Mouse (Mus musculus) cerebellum, adult 2 months (tissue): ENCODE data around the gene Slain2.

ENCODE experiments used
- CTCF ChIP-seq: fragments of 200-500 bp; IDR thresholded peaks from 2 replicates; pipeline ENCODE4 v1.5.1; 2011; ENCODE audit warnings: low read depth, mild to moderate bottlenecking, control low read depth, low read length, moderate library complexity, borderline replicate concordance; ENCODE audit not compliant: insufficient read depth
- POLR2A ChIP-seq: fragments of 200-500 bp; IDR thresholded peaks from 2 replicates; pipeline ENCODE4 v1.6.1; 2011; ENCODE audit warnings: low read length, control low read depth, borderline replicate concordance; ENCODE audit not compliant: insufficient read depth

GRCm38 (mm10) chr5:72896478-72897279, 17.4 kb upstream of the Slain2 start:
- no peak for TF ChIP-seq CTCF
- no peak for TF ChIP-seq POLR2A
